Mouse (Mus musculus) inflammation-experienced regulatory T-cells, adult 6 months (primary cell): ENCODE results near the gene Slamf8. TPM values are rescaled to one million over a fixed set of nuclear protein-coding genes. Genes with fewer than 3 reads are reported as not detected.

ENCODE experiments used
- polyA plus RNA-seq, 3 experiments: library from polyadenylated mRNA; unstranded; fragments of 100-300 nt; shearing (Covaris generic); gene quantifications; one replicate each; pipeline ENCODE4 v1.2.1; 2017

Gene Slamf8
- polyA plus RNA-seq, 3 experiments from 2014 or later = 0.40 to 1.6 (median 1.1) TPM

Other genes starting within 250 kb of the Slamf8 start
- under 1 TPM in 1 of 3 experiments, not detected in 2; 0.12 TPM for gene Kcnj10, start 249.4 kb downstream of the Slamf8 start, polyA plus RNA-seq
- 1 to 10 TPM; 4.9 to 6.3 (median 5.7) TPM for gene Pigm, start 214.0 kb downstream of the Slamf8 start, polyA plus RNA-seq
- under 1 TPM in 2 of 3 experiments, not detected in 1; 0.36 to 0.61 TPM for gene Slamf9, start 115.2 kb downstream of the Slamf8 start, polyA plus RNA-seq
- 1 to 10 TPM in 1 of 3 experiments, under 1 TPM in 1, not detected in 1; 0.50 to 1.4 TPM for gene Igsf9, start 108.8 kb downstream of the Slamf8 start, polyA plus RNA-seq
- 100 to 1,000 TPM; 260 to 650 (median 280) TPM for gene Tagln2, start 90.5 kb downstream of the Slamf8 start, polyA plus RNA-seq
- 1 to 10 TPM in 2 of 3 experiments, under 1 TPM in 1; 0.43 to 1.5 (median 1.2) TPM for gene Cfap45, start 69.8 kb downstream of the Slamf8 start, polyA plus RNA-seq
- gene Vsig8, start 34.6 kb downstream of the Slamf8 start, polyA plus RNA-seq = not detected
- gene Fcrl6, start 12.0 kb upstream of the Slamf8 start, polyA plus RNA-seq = under 1 TPM in 1 of 3 experiments, not detected in 2; 0.28 TPM
- 1 to 10 TPM; 5.1 to 9.2 (median 5.5) TPM for gene Dusp23, start 42.4 kb upstream of the Slamf8 start, polyA plus RNA-seq
- gene Crp, start 107.5 kb upstream of the Slamf8 start, polyA plus RNA-seq = not detected